Mouse (Mus musculus) layer of hippocampus, adult 18-20 months (tissue): ENCODE results near the gene Wdfy3. TPM values are rescaled to one million over a fixed set of nuclear protein-coding genes. Genes with fewer than 3 reads are reported as not detected.
"Not testable (repeated sequence)": the region's sequence is repeated elsewhere in the genome, so short reads cannot be mapped to it uniquely, and the experiment has no call there.

Experiments used
- DNase-seq, 2 experiments: peaks; one replicate each; pipeline ENCODE4 v3.0.0; 2022; ENCODE audit warnings: low spot score in 2 of 2
- total RNA-seq, 2 experiments: library from RNA; stranded (reverse); gene quantifications; 2 replicates each; pipeline ENCODE4 v1.2.3; 2021

The Wdfy3 gene
- total RNA-seq, 2 experiments from 2014 or later: 118 to 120 TPM

DNA sequence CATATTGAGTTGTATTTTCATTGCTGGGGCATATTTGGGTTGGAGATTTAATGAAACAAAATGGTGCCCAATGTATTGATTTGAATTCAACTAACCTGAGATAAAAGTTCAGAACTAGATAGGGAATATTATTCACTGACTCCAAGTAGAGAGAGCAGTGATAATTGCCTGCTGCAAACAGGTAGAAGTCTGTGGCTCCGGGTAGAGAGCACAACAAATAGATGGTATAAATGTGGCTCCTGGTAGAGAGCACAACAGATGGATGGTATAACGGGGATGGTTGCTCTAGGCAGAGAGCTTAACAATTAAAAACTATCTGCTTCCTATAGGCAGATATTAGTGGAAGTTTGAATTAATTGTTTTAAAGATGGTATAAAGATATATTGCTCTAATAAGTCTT lies 232.1 kb downstream of the Wdfy3 start:
- DNase-seq: not testable (repeated sequence)

DNA sequence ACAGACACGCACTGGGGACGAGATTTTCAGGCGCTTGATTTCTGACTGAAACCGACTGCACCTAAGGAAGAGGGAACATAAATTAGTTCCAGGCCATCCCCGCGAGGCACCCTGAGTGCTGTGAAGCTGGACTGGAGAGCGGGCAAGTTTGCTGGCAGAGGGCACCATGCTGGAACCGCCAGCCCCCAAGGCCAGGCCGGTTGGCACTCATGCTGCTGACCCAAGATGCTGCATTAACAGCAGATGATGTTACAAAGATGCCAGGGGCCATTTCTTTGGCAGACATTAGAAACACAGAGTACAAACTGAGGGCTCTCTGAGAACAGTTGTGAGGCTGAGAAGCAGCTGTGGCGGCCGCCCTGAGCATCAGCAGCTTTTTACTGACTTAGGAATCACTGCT lies 233.5 kb downstream of the Wdfy3 start:
- DNase-seq: no peak

DNA sequence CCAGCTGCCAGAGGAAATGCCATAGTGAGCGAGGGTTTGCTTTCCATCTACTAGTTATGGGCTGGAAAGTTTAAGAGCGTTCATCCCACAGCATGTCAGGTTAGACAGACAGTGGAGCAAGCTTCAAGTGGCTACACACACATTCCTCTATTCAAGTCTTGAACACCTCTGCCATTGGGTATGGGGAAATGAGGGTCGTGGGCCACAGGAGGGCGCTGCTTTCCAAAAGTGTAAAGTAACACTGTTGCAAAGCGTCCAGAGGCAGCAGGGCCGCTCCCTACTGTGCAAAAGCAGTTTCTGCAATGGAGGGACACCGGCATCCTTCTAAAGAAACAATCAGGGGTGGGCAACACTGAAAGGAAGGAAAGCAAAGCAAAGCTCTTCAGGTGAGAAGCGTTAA lies 235.8 kb downstream of the Wdfy3 start:
- DNase-seq: peak in 1 of 2 experiments; percentile 30

- DNase-seq: no peak
Measured at GRCm38 (mm10) chr5:101832991-101833390, 236.7 kb downstream of the Wdfy3 start.

DNA sequence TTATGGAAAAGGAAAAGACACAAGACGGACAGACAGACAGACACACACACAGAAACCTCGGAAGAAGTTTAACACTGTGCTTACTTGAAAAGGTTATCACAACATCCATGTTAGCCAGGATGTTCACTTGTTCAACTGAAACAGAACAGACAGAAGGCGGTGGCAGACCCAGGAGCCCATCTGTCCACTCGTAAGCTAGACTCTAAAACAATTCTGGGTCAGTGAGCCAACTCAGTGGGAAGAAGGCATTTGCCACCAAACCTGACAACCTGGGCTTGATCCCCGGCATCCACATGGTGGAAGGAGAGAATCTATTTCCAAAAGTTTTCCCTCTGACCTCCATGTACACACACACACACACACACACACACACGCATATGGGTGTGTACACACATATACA lies 237.7 kb downstream of the Wdfy3 start:
- no peak for DNase-seq

DNA sequence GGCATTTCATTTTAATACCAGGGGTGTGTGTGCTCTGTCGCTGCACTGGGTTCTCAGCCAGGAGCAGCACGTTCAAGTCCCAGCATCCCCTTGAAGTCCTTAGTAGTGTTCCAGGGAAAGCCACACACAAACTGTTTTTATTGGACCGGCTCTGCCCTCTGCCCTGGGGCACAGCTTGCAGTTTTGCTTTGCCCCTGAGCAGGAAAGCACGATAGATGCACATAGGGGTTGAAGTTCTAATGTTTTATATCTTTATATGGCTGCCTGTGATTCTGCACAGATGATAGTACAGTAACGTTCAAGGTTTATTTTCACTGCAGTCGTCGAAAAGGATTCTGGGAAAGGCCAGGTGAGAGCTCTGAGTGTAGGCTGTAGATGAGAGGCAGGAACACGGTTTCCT lies 239.5 kb downstream of the Wdfy3 start:
- DNase-seq: no peak

GRCm38 (mm10) chr5:101828932-101829331 lies 240.8 kb downstream of the Wdfy3 start:
- DNase-seq: no peak

DNA sequence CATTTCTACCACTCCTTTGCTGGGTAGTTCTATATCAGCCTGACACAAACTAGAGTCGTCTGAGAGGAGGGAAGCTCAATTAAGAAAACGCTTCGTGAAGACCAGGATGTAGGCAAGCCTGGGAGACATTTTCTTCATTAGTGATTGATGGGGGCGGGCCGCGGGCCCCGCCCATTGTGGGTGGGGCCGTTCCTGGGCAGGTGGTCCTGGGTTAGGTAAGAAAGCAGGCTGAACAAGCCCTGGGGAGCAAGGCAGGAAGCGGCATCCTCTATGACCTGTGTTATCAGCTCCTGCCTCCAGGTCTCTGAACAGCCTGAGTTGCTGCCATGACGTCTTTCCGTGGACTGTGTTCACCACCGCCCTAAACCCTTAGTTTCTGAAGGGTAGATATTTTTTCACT lies 242.2 kb downstream of the Wdfy3 start:
- DNase-seq: no peak

- peak in 1 of 2 experiments; percentile 23 for DNase-seq
Measured at GRCm38 (mm10) chr5:101826531-101826970, 243.2 kb downstream of the Wdfy3 start.

DNA sequence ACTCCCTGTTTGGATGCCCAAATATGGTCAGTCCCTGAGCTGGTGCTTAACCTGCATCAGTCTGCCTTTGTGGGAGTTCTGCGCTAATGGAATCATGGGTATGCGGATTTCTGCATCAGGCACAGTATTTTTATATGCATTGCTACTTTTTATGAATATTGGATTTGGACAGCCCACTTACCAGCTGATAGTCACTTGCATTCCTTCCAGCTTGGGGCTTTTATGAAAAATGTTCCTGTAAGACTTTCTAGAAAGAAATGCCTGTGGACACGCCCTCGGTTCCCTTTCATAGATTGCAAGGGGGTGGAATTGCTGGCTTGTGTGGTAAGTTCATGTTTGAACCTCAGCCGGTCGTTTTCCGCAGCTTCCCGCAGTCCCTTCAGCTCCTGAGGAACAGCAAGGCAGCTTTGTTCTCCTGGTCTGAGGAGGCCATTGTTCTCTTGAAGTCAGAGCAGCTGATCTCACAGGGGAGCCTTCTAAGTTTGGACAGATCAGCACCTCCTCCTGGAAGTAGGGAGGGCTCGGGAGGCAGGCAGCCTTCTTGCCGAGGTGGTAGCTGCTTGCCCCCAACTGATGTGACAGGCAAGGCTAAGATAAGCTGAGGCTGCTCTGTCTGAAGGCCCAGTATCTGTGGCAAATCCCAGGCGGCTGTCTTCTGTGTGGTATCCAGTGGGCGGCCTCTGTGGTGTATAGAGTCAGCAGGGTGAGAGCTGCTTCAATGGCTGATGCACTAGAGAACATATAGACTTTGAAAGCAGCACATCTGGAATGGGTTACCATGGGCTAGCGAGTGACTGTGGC lies 244.4 kb downstream of the Wdfy3 start:
- peak in 1 of 2 experiments; percentile 55 for DNase-seq

DNA sequence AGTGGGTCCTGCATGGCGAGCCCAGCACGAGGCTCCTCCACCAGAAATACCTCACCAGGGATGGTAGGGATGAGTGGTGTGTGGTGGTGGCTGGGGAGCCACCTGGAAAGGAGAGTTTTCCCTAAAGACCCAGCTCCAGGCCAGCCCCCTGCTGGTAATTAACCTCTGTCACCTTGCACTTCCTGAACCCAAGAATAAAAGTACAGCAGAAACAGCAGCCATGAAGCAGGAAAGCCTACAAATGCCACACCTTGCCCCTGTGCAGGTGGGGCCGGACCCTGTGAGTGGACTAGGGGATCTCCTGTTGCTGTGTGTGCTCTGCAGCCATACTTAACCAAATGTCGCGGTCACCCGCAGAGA lies 247.4 kb downstream of the Wdfy3 start:
- DNase-seq: no peak

GRCm38 (mm10) chr5:101821491-101822310 lies 248.0 kb downstream of the Wdfy3 start:
- no peak for DNase-seq

GRCm38 (mm10) chr5:101821052-101821451 lies 248.7 kb downstream of the Wdfy3 start:
- DNase-seq: no peak

DNA sequence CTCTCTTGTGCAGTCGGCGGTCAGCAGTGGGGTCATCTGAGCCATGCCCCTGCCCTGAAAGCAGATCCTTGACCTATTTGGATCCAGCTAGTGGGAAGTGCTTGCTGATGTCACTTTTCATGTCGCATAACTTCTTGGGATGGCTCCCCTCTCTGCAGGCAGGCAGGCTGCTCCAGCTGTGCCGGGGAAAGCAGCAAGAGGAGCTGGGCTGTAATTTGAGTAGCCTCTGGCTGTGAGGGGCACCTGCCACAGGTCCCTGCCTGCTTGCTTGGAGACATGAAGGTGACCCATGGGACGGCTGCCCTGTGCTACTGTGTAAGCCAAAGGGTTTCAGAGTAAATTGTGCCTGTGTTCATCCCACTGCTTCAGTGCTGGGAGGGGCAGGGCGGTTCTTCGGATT lies 249.9 kb downstream of the Wdfy3 start:
- no peak for DNase-seq

DNA sequence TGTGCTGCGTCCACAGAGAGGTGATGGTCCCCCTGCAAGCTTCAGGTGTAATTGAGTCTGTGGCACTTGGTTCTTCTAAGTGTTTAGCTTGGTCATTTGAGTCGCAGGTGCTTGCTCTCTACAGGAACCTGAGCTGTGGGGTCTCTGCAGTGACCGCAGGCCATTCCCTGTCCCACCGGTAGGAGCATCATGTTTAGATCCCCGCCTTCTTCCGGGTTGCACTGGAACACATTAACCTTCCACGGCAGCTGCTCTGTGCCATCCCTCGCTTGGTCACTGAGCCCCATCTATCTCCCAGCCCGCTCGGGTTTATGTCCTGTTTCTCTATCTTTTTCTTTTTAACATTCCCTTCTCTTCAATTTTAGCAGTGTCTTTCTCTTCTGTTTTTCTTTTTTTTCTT lies 250.5 kb downstream of the Wdfy3 start:
- no peak for DNase-seq

DNA sequence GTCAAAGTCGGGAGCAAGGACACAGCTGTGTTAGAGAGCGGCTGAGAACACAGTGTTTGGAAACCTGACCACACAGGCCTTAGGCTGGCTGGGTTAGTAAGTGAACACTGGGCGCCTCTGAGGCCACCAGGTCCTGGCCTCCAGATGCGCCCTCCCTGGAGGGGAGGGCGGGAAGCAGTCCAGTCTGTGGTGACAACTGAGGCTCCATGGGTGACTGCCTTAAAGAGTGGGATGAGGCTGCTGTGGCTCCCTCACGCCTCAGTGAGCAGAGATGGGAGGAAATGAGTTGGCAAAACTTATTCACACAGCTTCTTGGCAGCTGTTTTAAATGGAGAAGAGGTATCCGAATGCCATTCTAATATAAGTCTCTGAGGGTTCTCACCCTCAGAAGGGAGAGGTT lies 252.9 kb downstream of the Wdfy3 start:
- no peak for DNase-seq

DNA sequence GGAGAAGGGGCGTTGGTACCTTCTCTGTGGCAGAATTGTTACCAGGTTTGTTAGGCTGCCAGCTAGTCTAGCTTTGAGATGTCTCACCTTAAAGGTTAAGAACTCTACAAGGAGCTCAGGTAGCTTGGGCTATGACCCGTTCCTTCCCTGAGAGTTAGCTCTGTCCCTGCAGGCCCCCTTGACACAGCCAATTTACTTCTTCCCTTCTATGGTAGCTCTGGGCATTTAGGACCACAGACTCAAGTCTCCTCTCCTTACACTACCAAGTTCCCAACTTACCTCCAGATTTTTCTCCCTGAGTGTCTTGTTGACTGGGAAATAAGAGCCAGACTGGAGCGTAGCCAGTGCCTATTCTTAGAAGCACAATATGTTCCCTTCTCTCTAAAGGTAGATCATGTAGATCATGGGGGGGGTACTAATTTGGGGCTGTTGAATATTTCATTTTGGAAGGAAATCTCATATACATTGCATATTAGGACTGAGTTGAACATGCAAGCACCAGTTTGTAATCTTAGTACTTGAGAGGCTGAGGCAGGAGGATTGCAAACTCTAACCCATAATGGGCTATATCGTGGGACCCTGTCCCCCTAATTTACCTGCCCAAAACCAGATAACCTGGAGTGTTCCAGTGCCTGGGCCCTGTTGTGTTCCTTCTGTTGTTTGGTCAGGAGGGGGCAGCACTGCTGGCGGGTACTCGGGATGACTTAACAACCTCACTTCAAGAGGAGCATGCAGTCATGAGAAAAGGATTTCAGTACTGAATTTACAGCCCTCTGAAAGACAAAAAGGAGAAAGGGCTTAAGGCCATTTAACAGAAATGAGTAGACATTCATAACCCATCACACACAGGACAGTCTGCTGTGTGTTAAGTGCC lies 258.2 kb downstream of the Wdfy3 start:
- DNase-seq: no peak

DNA sequence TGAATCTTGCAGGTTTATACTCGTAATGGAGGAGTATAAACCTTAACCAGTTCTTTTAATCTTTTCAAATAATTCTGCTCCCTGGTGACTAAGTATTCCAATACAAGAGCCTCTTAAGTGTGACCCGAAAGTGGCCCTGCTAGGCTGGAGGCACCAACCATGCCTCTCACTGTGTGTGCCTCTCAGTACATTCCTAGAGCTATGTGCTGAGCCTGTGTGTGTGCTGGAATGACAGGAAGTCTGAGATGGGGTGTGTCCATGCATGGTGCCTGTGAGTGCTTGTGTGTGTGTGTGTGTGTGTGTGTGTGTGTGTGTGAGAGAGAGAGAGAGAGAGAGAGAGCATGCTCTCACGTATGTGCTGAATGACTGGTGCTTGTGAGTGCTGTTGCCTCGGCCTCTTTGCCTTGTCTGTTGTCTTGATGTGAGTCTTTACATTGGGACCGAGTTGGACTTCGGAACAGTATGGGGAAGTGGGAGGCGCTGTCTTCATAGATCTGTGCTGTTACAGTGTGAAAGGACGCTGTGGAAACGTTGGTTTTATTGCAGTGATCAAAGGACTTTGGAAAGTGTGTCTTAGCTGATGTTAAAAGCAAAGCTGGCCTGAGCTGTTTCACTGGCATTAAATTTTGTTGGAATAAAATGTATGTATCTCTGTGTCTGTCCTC lies 267.2 kb downstream of the Wdfy3 start:
- no peak for DNase-seq

DNA sequence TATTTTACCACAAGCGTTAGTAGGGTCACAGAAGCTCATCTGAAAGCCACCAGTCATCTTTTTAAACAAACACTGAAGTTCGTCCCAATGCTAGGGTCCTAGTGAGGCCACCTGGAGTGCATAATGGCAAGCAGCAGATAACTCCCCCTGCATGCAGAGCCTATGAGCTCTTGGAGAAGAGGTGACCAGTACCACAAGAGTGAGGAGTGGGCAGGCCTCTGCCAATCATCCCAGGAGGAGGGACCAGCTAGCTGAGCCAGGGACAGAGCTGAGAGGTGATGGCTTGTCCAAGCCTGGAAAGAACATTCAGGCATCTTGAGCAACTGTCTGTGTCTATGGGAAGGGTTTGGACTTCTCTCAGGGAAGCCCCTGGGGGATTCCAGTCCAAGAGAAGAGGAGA lies 267.8 kb downstream of the Wdfy3 start:
- no peak for DNase-seq

DNA sequence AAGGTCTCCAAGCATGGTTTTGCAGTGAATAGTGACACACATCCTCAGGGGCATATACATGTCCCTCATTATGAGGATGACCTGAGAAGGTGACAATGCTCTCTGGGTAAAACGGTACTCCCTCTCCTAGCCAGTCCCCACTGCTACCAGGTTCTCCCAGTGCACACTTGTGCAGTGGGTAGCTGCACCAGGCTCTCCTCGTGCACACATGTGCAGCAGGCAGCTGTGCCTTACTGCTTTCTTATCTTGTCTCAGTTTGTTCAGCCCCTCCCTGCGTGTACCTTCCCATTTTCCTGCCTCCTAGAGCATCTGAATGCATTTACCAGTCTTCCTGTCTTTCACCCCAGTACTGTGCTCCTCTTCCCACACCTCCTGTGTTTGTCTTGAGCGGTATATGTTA lies 277.1 kb downstream of the Wdfy3 start:
- DNase-seq: no peak

- no peak for DNase-seq
Measured at GRCm38 (mm10) chr5:101790560-101790959, 279.2 kb downstream of the Wdfy3 start.
